Mouse (Mus musculus): Measurements from ENCODE around the gene Nup88.

- TF ChIP-seq CTCF (IDR thresholded peaks at IDR 0.05; ENCODE audit: insufficient read depth, low read length) (no peak), POLR2A (IDR thresholded peaks at IDR 0.05; ENCODE audit: borderline replicate concordance, extremely low read depth, low read depth, low read length) (no peak)
Measured at GRCm38 (mm10) chr11:70931461-70931860, 38.3 kb downstream of the Nup88 start.

Data from lung, adult 2 months (tissue).